Mouse (Mus musculus) forebrain, embryonic 13.5 days (tissue): ENCODE measurements around the gene Ptprn2. TPM values are rescaled to one million over a fixed set of nuclear protein-coding genes. Genes with fewer than 3 reads are reported as not detected.
A peak's percentile ranks its signal among the peaks of the same experiment; 100 is the strongest.

Source experiments
- ATAC-seq: fragments of 200-750 bp; cut with Nextera tagmentation; 2 replicates; pipeline ENCODE4 v1.8.0; 2017
- H3K27ac ChIP-seq: fragments of 300-500 bp; sonication (generic); 2 replicates; pipeline ENCODE4 v1.5.1; 2015; ENCODE audit warnings: inconsistent platforms, mild to moderate bottlenecking, moderate library complexity
- H3K27me3 ChIP-seq: fragments of 300-500 bp; sonication (generic); 2 replicates; pipeline ENCODE4 v1.6.1; 2015; ENCODE audit warnings: mild to moderate bottlenecking, inconsistent platforms
- H3K36me3 ChIP-seq: fragments of 300-500 bp; sonication (generic); 2 replicates; pipeline ENCODE4 v1.6.1; 2015; ENCODE audit warnings: mild to moderate bottlenecking, inconsistent platforms; ENCODE audit not compliant: poor library complexity, severe bottlenecking
- H3K4me1 ChIP-seq: fragments of 300-500 bp; sonication (generic); 2 replicates; pipeline ENCODE4 v1.6.1; 2015; ENCODE audit warnings: inconsistent platforms
- H3K4me2 ChIP-seq: fragments of 300-500 bp; sonication (generic); 2 replicates; pipeline ENCODE4 v1.6.1; 2015; ENCODE audit warnings: inconsistent platforms, mild to moderate bottlenecking, moderate library complexity
- H3K4me3 ChIP-seq: fragments of 300-500 bp; sonication (generic); 2 replicates; pipeline ENCODE4 v1.5.1; 2015; ENCODE audit warnings: mild to moderate bottlenecking, inconsistent platforms
- H3K9ac ChIP-seq: fragments of 300-500 bp; sonication (generic); 2 replicates; pipeline ENCODE4 v1.6.1; 2015; ENCODE audit warnings: mild to moderate bottlenecking, inconsistent platforms
- H3K9me3 ChIP-seq: fragments of 300-500 bp; sonication (generic); replicated peaks from 2 replicates; pipeline ENCODE4 v1.6.1; 2016; ENCODE audit warnings: inconsistent platforms
- WGBS: fragments of 180-500 bp; shearing (Covaris S2); methylation state at CpG from one replicate; pipeline ENCODE4 v1.1.7; 2015; 5-methylcytosine and 5-hydroxymethylcytosine counted together
- polyA plus RNA-seq: library from polyadenylated mRNA; unstranded; fragments of >200 nt; fragmentation: Nextera tagmentation; extraction: Ambion mirVana; gene quantifications from 2 replicates; pipeline ENCODE4 v1.2.1, GENCODE M21; 2015

Gene Ptprn2
- polyA plus RNA-seq, 1 experiment from 2014 or later, result 6.6 TPM

- Histone ChIP-seq H3K36me3 (no peaks in the 10 kb centered on the region), H3K27me3 (peaks cover 19% of the 10 kb centered on the region; the same call in 1 of the 2 replicates), H3K4me3 (no peak overlapping the region), H3K4me2 (no peak overlapping the region), H3K9ac (no peak overlapping the region), H3K27ac (no peak overlapping the region), H3K9me3 (no peaks in the 10 kb centered on the region), H3K4me1 (peaks cover 33% of the 10 kb centered on the region)
- 93% methylated on average over 1 of the region's 1 CpGs for WGBS
- ATAC-seq, result no peak
These were observed 547.7 kb downstream of the Ptprn2 start for GRCm38 (mm10) chr12:117033172-117033571.

GRCm38 (mm10) chr12:117034506-117034905, 549.0 kb downstream of the Ptprn2 start:
- H3K9me3 ChIP-seq, result no peaks in the 10 kb centered on the region
- WGBS, result 94% methylated on average over 3 of the region's 3 CpGs
- H3K4me3 ChIP-seq, result no peak overlapping the region
- H3K27ac ChIP-seq, result no peak overlapping the region
- no peak overlapping the region for H3K9ac ChIP-seq
- no peaks in the 10 kb centered on the region for H3K36me3 ChIP-seq
- H3K4me2 ChIP-seq, result no peak overlapping the region
- peaks cover 23% of the 10 kb centered on the region for H3K4me1 ChIP-seq
- H3K27me3 ChIP-seq, result peaks cover 25% of the 10 kb centered on the region; the same call in 1 of the 2 replicates
- ATAC-seq, result no peak

DNA sequence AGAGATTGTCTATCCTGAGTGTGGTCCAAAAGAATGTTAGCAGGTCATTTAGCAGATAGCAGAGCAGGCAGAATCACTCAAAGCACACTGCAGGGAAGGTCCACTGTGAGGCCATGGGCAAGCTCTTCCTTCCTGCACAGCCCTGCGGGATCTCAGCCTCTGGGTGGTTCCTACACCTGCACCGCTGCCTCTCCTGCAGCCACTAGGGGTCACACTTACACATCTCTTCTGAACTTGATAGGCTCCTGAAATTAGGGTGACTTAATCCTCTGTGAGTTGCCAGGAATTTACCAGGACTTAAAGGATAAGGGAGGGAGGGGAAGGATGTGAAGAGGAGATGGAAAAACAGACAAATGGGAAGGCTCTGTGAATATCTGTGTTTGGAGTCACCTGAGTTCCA, 549.7 kb downstream of the Ptprn2 start:
- Histone ChIP-seq H3K4me2 (no peak overlapping the region), H3K27ac (no peak overlapping the region), H3K27me3 (peaks cover 27% of the 10 kb centered on the region; the same call in 1 of the 2 replicates), H3K4me3 (no peak overlapping the region), H3K36me3 (no peaks in the 10 kb centered on the region), H3K4me1 (peaks cover 21% of the 10 kb centered on the region), H3K9ac (no peak overlapping the region), H3K9me3 (0 out of 2 replicates have a peak, but pooled peaks cover under 1% of the 10 kb centered on the region)
- WGBS, result 0% methylated on average over 2 of the region's 2 CpGs
- peak; percentile 68 for ATAC-seq

DNA sequence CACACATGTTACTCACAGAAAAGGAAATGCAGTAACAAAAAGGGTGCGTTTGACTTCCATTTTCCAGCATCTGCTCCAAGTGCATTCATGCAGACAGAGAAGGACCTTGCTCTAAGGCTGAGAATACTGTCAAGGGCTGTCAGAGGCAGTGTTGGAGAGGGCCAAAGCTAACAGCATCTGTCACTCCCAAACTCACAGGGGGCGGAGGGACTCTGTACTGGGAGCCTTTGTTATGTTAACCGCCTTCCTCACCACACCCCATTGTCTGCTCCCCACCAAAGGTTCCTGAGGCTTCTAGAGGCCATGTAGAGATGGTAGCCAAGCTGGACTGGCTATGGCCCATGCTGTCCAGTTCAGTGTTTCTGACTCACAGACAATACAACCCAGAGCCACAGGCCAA, 553.9 kb downstream of the Ptprn2 start:
- Histone ChIP-seq H3K4me3 (no peak overlapping the region), H3K36me3 (no peaks in the 10 kb centered on the region), H3K27ac (peak overlapping the region; percentile 36), H3K4me2 (no peak overlapping the region), H3K4me1 (peaks cover 12% of the 10 kb centered on the region), H3K27me3 (peaks cover 25% of the 10 kb centered on the region), H3K9ac (no peak overlapping the region), H3K9me3 (peaks cover 7% of the 10 kb centered on the region; the same call in 1 of the 2 replicates)
- ATAC-seq, result peak; percentile 59
- WGBS, result 17% methylated on average over 3 of the region's 3 CpGs

DNA sequence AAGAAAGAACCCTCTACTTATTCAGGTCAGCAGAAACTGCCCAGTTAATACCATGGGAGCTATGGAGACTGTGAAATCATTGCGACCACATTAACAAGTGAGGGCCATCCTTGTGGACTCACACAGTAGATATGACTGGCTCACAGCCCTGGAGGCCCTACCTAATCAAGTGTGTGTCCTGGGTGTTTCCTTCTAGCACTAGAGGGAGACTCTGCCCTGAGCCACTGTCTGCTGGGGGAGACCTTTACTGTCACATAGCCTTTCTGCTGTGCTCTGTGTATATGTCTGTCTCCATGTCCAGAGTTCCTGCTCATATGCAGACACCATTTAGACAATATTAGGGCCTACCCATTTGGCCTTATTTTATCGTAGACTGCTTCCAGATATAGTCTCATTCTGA, 555.9 kb downstream of the Ptprn2 start:
- WGBS, result 91% methylated on average over 2 of the region's 2 CpGs
- Histone ChIP-seq H3K9me3 (peaks cover 7% of the 10 kb centered on the region; the same call in 1 of the 2 replicates), H3K4me2 (no peak overlapping the region), H3K4me1 (peaks cover 8% of the 10 kb centered on the region), H3K27me3 (peaks cover 26% of the 10 kb centered on the region), H3K27ac (no peak overlapping the region), H3K4me3 (no peak overlapping the region), H3K36me3 (no peaks in the 10 kb centered on the region), H3K9ac (no peak overlapping the region)
- ATAC-seq, result no peak

DNA sequence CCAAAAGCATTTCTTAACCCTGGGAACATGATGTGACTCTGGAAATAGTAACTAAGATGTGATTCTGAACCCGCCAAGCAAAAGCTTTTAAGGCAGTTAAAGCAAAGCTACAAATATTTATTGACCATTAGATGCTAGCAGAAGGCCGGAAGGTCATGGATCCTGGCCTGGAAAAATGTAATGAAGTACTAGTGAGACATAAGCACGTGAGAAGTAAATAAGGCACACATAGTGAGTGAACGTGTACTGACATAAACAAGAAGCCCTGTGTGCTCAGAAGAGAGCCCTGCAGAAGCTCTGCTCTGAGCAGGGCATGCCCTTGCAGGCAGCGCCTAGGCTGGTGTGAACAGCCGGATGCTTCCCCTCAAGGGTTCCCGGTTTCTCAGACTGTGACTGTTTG, 557.2 kb downstream of the Ptprn2 start:
- H3K4me2 ChIP-seq, result no peak overlapping the region
- H3K36me3 ChIP-seq, result no peaks in the 10 kb centered on the region
- H3K27ac ChIP-seq, result no peak overlapping the region
- H3K9me3 ChIP-seq, result peaks cover 7% of the 10 kb centered on the region; the same call in 1 of the 2 replicates
- H3K4me3 ChIP-seq, result no peak overlapping the region
- H3K27me3 ChIP-seq, result peaks cover 21% of the 10 kb centered on the region
- no peak for ATAC-seq
- H3K4me1 ChIP-seq, result peaks cover 16% of the 10 kb centered on the region
- H3K9ac ChIP-seq, result no peak overlapping the region
- 87% methylated on average over 7 of the region's 7 CpGs for WGBS

- Histone ChIP-seq H3K36me3 (no peaks in the 10 kb centered on the region), H3K4me2 (no peak overlapping the region), H3K9me3 (no peaks in the 10 kb centered on the region), H3K4me1 (peaks cover 32% of the 10 kb centered on the region), H3K4me3 (no peak overlapping the region), H3K9ac (peak overlapping the region; percentile 26; the same call in 1 of the 2 replicates), H3K27ac (peak overlapping the region; percentile 76), H3K27me3 (peaks cover 41% of the 10 kb centered on the region)
- ATAC-seq, result peak; percentile 61
- 6% methylated on average over 3 of the region's 3 CpGs for WGBS
These were observed 562.1 kb downstream of the Ptprn2 start for GRCm38 (mm10) chr12:117047384-117048251.

- no peaks in the 10 kb centered on the region for H3K9me3 ChIP-seq
- no peaks in the 10 kb centered on the region for H3K36me3 ChIP-seq
- H3K4me2 ChIP-seq, result no peak overlapping the region
- H3K9ac ChIP-seq, result no peak overlapping the region
- no peak overlapping the region for H3K4me3 ChIP-seq
- 39% methylated on average over 10 of the region's 10 CpGs for WGBS
- H3K4me1 ChIP-seq, result peaks cover 54% of the 10 kb centered on the region
- no peak for ATAC-seq
- peak overlapping the region; percentile 14; the same call in 1 of the 2 replicates for H3K27ac ChIP-seq
- H3K27me3 ChIP-seq, result peaks cover 43% of the 10 kb centered on the region
These were observed 564.3 kb downstream of the Ptprn2 start for GRCm38 (mm10) chr12:117049829-117050228.

- H3K9ac ChIP-seq, result peak overlapping the region; percentile 46
- H3K4me3 ChIP-seq, result 0 out of 2 replicates have a peak overlapping the region, but pooled peaks have one; percentile 3
- H3K4me2 ChIP-seq, result peak overlapping the region; percentile 52
- peak overlapping the region; percentile 94 for H3K27ac ChIP-seq
- WGBS, result 34% methylated on average over 9 of the region's 9 CpGs
- H3K4me1 ChIP-seq, result peaks cover 51% of the 10 kb centered on the region
- no peaks in the 10 kb centered on the region for H3K9me3 ChIP-seq
- H3K27me3 ChIP-seq, result peaks cover 68% of the 10 kb centered on the region
- no peaks in the 10 kb centered on the region for H3K36me3 ChIP-seq
- no peak; the same call in 1 of the 2 replicates for ATAC-seq
These were observed 567.8 kb downstream of the Ptprn2 start for GRCm38 (mm10) chr12:117053223-117053850.

DNA sequence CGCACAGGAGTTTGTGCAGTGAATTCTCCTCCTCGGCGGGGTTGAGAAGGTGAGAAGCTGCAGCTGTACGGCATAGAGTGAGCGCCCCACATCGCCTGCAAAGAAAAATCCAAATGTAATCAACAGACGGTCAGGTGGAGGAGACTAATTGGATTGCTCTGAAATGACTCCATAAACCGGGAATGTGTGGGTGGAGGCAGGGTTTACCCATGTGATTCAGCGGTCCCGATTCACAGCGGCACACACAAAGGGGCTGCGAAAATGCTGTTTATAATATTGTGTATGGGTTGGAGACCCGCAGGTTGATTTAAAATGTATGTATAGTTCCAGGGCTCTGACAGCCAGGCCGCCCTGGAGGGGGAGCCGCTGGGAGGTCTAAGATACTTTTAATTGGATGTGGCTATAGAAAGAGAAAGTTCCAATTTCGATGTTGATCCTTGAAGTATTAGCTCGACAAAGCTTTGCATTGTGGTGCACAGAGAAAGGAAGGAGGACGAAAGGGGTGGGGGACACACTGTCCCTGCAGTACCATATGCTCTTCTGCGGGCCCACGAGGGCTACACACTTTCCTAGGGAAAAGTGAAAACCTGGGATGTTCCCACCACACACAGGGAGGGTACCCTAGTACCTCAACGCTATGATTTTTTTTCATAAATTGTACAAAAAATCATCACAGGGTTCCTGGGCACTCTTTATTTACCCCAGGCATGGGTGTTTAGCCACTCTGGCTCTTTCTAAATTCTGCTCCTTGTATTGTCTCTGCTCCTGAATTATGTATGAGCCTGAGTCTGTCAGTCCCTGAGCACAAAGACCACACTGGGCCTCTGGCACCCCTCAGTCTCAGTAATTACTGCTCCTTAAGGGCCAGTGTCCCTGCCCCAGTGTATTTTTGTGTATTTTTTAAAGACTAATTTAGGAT, 568.6 kb downstream of the Ptprn2 start:
- H3K4me2 ChIP-seq, result peak overlapping the region; percentile 52
- H3K4me1 ChIP-seq, result peaks cover 50% of the 10 kb centered on the region
- H3K36me3 ChIP-seq, result no peaks in the 10 kb centered on the region
- H3K4me3 ChIP-seq, result peak overlapping the region; percentile 3; the same call in 1 of the 2 replicates
- ATAC-seq, result peak; percentile 89
- no peaks in the 10 kb centered on the region for H3K9me3 ChIP-seq
- H3K9ac ChIP-seq, result peak overlapping the region; percentile 46
- peaks cover 72% of the 10 kb centered on the region for H3K27me3 ChIP-seq
- peak overlapping the region; percentile 94 for H3K27ac ChIP-seq
- WGBS, result 2% methylated on average over 21 of the region's 21 CpGs

DNA sequence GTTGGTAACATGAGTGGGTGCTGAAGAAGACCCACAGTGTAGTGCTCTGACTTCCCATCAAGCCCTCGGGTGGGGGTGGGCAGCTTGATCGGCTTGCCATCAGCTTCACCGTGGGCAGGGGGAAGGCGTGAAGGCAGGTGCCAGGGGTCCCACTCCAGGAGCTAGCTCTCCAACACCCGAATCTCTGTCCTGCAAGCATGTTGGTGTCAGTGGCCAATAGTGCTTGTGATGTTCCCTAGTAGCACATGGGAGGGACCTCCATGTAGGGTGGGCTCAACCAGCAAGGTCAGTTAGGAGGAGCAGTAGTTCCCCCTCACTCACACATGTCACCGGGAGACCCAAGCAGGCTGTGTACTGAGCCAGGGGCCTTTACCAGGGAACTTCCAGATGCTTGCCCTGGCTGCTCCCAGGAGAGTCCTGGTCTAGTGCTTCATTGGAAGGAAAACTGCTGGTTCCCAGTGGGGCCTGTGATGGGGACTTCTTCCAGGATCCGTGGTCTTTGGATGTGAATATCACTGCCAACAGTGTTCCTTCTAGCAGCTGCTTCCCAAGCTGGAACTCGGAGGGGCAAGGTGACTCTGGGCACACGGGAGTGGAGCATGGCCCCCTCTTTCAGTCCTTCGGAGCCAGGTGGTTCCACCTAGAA, 569.5 kb downstream of the Ptprn2 start:
- H3K27me3 ChIP-seq, result peaks cover 78% of the 10 kb centered on the region
- no peaks in the 10 kb centered on the region for H3K36me3 ChIP-seq
- H3K9ac ChIP-seq, result no peak overlapping the region
- ATAC-seq, result peak; percentile 11; the same call in 1 of the 2 replicates
- no peaks in the 10 kb centered on the region for H3K9me3 ChIP-seq
- H3K4me2 ChIP-seq, result no peak overlapping the region
- 48% methylated on average over 10 of the region's 10 CpGs for WGBS
- peaks cover 41% of the 10 kb centered on the region for H3K4me1 ChIP-seq
- H3K27ac ChIP-seq, result peak overlapping the region; percentile 94
- H3K4me3 ChIP-seq, result no peak overlapping the region
